Mouse (Mus musculus) lung, adult 2 months (tissue): Measurements from ENCODE around the gene Tmem98.

ENCODE experiments used
- CTCF ChIP-seq: fragments of 200-500 bp; IDR thresholded peaks from 2 replicates; pipeline ENCODE4 v1.5.1; 2011; ENCODE audit warnings: mild to moderate bottlenecking, low read length, control low read depth; ENCODE audit not compliant: insufficient read depth
- POLR2A ChIP-seq: fragments of 200-500 bp; IDR thresholded peaks from 2 replicates; pipeline ENCODE4 v1.6.1; 2011; ENCODE audit warnings: low read depth, mild to moderate bottlenecking, control low read depth, low read length, borderline replicate concordance; ENCODE audit errors: extremely low read depth

- TF ChIP-seq CTCF (no peak), POLR2A (no peak)
Observed at GRCm38 (mm10) chr11:80809993-80810821, at the start of gene Tmem98.
